Mouse (Mus musculus) c-Kit-positive CD71-positive TER-119-positive erythroid progenitor cells, embryonic 14.5 days (primary cell): ENCODE measurements at regions not wholly inside any gene's neighbourhood (a gene's known extent, or its start where the extent isn't known, plus 50 kb on each side); places are given as distances from the start of the nearest gene placed in this dataset.

Source experiments
- DNase-seq: peaks from one replicate; pipeline ENCODE4 v3.0.0-alpha.2; 2013; ENCODE audit warnings: low spot score

GRCm38 (mm10) chr8:10866696-10867395, 141.4 kb downstream of the Irs2 start:
- DNase-seq = no peak

GRCm38 (mm10) chr8:10865941-10866513, 142.2 kb downstream of the Irs2 start:
- no peak for DNase-seq

- DNase-seq = no peak
Observed at GRCm38 (mm10) chr8:10865415-10865821, 142.8 kb downstream of the Irs2 start.

- no peak for DNase-seq
Observed at GRCm38 (mm10) chr8:10862442-10862841, 145.8 kb downstream of the Irs2 start.

GRCm38 (mm10) chr8:10860810-10861209, 147.4 kb downstream of the Irs2 start:
- no peak for DNase-seq

- no peak for DNase-seq
Observed at GRCm38 (mm10) chr8:10857874-10858273, 150.4 kb downstream of the Irs2 start.

GRCm38 (mm10) chr8:10856996-10857720, 151.1 kb downstream of the Irs2 start:
- no peak for DNase-seq

- no peak for DNase-seq
Observed at GRCm38 (mm10) chr8:10855696-10856095, 152.6 kb downstream of the Irs2 start.

- no peak for DNase-seq
Observed at GRCm38 (mm10) chr8:10855131-10855530, 153.1 kb downstream of the Irs2 start.

- no peak for DNase-seq
Observed at GRCm38 (mm10) chr8:10854600-10854999, 153.7 kb downstream of the Irs2 start.

- DNase-seq = no peak
Observed at GRCm38 (mm10) chr8:10853901-10854300, 154.4 kb downstream of the Irs2 start.

- no peak for DNase-seq
Observed at GRCm38 (mm10) chr8:10849916-10850315, 158.3 kb downstream of the Irs2 start.

GRCm38 (mm10) chr8:10845607-10846006, 162.7 kb downstream of the Irs2 start:
- no peak for DNase-seq

GRCm38 (mm10) chr8:10840853-10841531, 167.3 kb downstream of the Irs2 start:
- DNase-seq = no peak

- no peak for DNase-seq
Observed at GRCm38 (mm10) chr8:10840044-10840443, 168.2 kb downstream of the Irs2 start.

- DNase-seq = no peak
Observed at GRCm38 (mm10) chr8:10835054-10835453, 173.2 kb downstream of the Irs2 start.

GRCm38 (mm10) chr8:10831864-10832263, 176.4 kb downstream of the Irs2 start:
- DNase-seq = no peak

GRCm38 (mm10) chr8:10831277-10831676, 177.0 kb downstream of the Irs2 start:
- DNase-seq = no peak

GRCm38 (mm10) chr8:10830835-10831234, 177.4 kb downstream of the Irs2 start:
- no peak for DNase-seq

- DNase-seq = no peak
Observed at GRCm38 (mm10) chr8:10828580-10828979, 179.7 kb downstream of the Irs2 start.

GRCm38 (mm10) chr8:10827560-10827959, 180.7 kb downstream of the Irs2 start:
- no peak for DNase-seq

- no peak for DNase-seq
Observed at GRCm38 (mm10) chr8:10825981-10826380, 182.3 kb downstream of the Irs2 start.
